Mouse (Mus musculus): ENCODE data around the gene Aox4.

Aox4 gene

GRCm38 (mm10) chr1:58248518-58248917, 38.3 kb downstream of the Aox4 start:
- no peak for DNase-seq

DNA sequence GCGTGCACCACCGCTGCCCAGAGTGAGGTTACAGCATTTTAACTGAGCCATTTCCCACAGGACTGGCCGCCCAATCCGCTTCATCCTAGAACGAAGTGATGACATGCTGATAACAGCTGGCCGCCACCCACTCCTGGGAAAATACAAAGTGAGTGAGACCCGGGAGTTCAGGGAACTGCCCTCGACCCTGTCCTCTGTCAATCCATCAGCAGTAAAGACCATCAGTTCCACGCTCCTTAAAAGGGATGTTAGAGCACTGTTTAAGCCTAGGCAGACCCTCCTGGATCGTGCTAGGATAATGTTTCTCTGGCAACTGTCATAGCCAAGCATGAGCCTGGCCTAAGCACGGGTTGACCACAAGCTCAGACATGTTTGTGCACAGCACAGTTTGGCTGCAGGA, 43.3 kb downstream of the Aox4 start:
- no peak for DNase-seq

GRCm38 (mm10) chr1:58257195-58257991, 47.2 kb downstream of the Aox4 start:
- peak; percentile 10 for DNase-seq

- DNase-seq = no peak
These were observed 50.1 kb downstream of the Aox4 start for GRCm38 (mm10) chr1:58260311-58260710.

- no peak for DNase-seq
These were observed 58.0 kb downstream of the Aox4 start for GRCm38 (mm10) chr1:58268231-58268630.

GRCm38 (mm10) chr1:58270807-58271569, 60.8 kb downstream of the Aox4 start:
- peak; percentile 68 for DNase-seq

GRCm38 (mm10) chr1:58275879-58276278, 65.7 kb downstream of the Aox4 start:
- no peak for DNase-seq

DNA sequence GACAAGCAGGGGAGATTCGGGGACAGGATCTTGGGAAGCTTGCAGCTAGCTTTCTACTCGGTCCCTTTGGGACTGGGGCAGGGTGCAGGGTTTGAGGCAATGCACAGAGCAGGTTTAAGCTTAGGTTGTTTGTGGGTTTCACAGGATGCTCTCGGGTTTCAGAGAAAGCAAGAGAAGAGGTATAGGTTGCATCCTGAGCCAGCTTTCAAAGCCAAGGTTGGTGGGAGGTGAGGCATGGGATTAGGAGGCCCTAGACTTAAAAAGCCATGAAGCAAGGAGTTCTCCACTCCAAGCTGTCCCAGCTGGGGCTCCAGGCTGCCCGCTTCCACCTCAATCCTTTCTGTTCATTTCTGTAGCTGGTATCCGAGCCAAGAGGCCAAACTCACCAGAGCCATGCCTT, 67.8 kb downstream of the Aox4 start, which contains the start of gene Aox2:
TSS of gene Aox2 (plus strand) at position 301 of the 400 bp plus-strand sequence.
- no peak for DNase-seq

DNA sequence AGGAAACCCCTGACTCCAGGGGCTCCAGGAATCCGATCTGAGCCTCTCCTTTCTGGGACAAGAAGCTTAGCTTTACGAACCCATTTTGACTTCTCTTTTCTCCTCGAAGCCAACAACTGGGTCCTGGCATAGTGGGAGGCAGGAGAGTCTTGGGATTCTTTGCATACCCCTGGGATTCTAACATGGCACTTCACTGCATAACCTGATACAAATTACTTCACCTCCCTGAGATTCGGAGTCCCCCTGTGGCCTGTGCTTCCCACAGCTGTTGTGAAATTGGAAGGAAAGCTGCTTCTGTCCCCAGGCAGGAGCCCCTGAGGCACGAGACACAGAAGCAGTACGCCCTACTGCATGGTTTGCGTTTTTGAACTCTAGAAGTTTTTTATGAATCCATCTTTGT, 68.3 kb downstream of the Aox4 start:
- DNase-seq = no peak

DNA sequence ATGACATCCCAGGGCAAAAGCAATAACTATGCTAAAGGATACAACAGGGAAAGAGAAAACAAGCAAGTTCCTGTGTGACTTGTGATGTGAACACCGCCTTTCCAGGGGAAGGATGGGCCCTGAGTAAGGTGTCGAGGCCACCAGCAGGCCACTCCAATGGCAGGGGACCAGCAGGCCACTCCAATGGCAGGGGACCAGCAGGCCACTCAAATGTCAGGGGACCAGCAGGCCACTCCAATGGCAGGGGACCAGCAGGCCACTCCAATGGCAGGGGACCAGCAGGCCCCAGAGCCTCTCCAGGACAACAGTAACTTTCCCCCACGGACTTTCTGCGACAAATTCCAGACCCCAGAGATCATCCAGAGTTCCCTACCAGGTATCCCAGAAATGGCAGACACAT, 70.2 kb downstream of the Aox4 start:
- DNase-seq = no peak

DNA sequence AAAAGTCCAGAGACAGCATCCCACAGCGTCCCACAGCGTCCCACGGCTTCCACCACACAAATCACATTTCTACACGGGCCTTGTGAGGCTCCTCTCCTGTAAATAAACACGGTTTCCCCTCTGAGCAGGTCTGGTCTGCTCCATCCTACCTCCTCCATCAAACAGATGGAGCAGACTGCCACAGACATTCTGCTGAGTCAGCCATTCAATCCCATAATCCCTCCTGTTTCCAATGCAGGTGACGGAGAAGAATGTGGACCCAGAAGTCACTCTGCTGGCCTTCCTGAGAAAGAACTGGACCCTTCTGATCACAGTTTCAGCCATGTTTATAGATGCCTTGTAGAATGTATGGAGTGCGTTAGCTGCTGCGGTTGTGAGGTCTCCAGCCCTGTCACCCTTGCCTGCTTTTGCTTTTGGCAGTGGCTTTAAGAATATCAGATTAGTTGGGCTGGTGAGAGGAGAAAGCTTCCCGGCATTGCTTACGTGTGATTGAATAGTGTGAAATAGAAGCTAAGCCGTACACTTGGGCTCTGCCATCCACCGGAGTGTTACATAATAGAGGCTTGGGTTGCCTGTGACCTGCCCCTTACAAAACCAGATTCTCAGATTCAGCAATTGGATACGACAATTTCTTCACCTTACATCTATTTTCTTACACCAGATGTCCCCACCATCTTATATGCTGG, 70.9 kb downstream of the Aox4 start:
- DNase-seq = no peak

DNA sequence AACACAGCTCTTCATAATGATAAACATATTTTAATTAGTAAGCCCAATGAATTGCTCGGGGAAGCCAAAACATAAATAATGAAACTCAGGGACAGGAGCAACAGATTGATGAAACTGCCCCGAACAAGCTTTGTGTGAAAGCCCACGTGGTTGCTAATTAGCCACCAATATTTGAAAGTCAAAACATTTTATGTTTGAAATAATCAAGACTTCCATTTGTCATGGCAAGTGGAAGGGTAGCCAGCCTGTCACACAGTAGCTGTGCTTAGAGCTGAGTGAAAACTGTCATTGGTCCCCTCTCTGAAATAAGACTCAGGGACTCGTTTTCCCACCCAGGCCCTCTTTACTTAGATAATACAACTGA, 71.4 kb downstream of the Aox4 start:
- no peak for DNase-seq

DNA sequence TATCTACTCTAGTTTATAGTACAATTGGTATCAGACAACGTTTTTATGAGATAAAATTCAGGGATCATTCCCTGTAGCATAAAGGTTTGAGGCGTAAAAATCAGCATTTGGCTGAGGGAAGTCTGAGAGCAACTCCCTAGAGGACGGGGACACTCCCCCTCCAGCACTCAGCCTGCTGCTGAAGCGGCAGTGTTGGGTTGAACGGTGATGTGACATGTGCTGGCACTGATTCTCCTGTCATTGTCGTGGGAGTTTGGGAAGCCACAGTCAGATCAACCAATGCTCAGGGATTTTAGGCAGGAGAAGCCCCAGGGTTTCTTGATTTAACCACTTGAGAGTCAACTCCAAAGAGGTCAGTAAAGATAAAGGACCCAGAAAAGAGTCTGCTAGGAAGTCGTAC, 74.3 kb downstream of the Aox4 start:
- no peak for DNase-seq

- DNase-seq = no peak
These were observed 77.9 kb downstream of the Aox4 start for GRCm38 (mm10) chr1:58288091-58288490.

GRCm38 (mm10) chr1:58289863-58290469, 79.8 kb downstream of the Aox4 start:
- DNase-seq = no peak

GRCm38 (mm10) chr1:58291394-58292300, 81.5 kb downstream of the Aox4 start:
- no peak for DNase-seq

GRCm38 (mm10) chr1:58294730-58295129, 84.5 kb downstream of the Aox4 start:
- no peak for DNase-seq

DNA sequence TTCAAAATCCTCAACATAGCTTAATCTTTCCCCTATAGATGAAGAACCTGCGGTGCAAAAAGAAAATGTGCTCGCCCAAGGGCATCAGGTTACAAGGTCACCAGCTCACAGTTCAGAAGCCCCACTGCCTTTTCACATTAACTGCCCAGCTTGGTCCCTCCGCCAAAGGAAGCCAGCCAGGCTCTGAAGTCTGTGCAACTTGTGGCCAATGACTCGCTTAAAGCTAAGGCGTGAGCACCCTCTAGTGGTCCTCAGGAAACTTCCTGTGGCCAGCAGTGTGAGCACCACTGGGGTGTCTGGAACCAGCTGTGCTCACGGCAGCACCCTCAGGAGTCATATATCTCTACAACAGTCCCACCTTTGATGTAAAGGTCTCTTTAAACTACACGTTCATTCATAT, 86.1 kb downstream of the Aox4 start:
- DNase-seq = peak; percentile 82

GRCm38 (mm10) chr1:58296821-58297220, 86.6 kb downstream of the Aox4 start:
- no peak for DNase-seq

GRCm38 (mm10) chr1:58298347-58298746, 88.2 kb downstream of the Aox4 start:
- DNase-seq = no peak

GRCm38 (mm10) chr1:58301073-58301472, 90.9 kb downstream of the Aox4 start:
- DNase-seq = no peak

DNA sequence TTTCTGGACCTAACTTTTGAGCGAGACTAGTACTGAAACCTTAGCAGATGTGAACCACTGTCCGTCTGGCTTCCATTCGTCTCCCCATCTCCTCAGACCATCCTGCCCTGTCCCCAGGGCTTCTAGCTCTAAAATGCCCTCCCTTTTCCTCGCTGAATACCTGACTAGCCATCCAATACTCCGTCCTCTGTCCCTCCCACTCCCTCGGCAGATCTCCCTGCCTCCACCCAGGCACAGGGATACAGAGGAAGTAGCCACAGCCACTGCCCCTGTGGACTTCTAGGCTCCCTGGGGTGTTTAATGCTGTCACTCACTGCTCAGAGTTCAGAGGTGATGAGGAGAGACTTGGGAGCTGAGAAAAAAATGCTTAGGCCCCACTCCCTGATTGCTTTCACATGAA, 91.8 kb downstream of the Aox4 start:
- no peak for DNase-seq
